Mouse (Mus musculus) heart, adult 2 months (tissue): ENCODE measurements at regions not wholly inside any gene's neighbourhood (a gene's known extent, or its start where the extent isn't known, plus 50 kb on each side); places are given as distances from the start of the nearest gene placed in this dataset.

Source experiments
- CTCF ChIP-seq: fragments of 200-600 bp; IDR thresholded peaks from 2 replicates; pipeline ENCODE4 v1.8.1; 2022; ENCODE audit warnings: antibody characterized with exemption, mild to moderate bottlenecking, moderate library complexity
- POLR2A ChIP-seq: fragments of 200-500 bp; IDR thresholded peaks from 2 replicates; pipeline ENCODE4 v1.6.1; 2011; ENCODE audit warnings: mild to moderate bottlenecking, low read depth, low read length, control low read depth; ENCODE audit not compliant: insufficient read depth

- TF ChIP-seq CTCF (no peak), POLR2A (no peak)
Measured at GRCm38 (mm10) chr16:57893111-57893510, 138.6 kb upstream of the Col8a1 start.
